Mouse (Mus musculus) embryonic facial prominence, embryonic 12.5 days (tissue): Measurements from ENCODE around the gene Bag3. TPM values are rescaled to one million over a fixed set of nuclear protein-coding genes. Genes with fewer than 3 reads are reported as not detected.
A peak's percentile ranks its signal among the peaks of the same experiment; 100 is the strongest.

Experiments
- ATAC-seq: fragments of 200-750 bp; cut with Nextera tagmentation; 2 replicates; pipeline ENCODE4 v1.8.0; 2017; ENCODE audit not compliant: insufficient number of reproducible peaks, insufficient read depth, low FRiP score, low TSS enrichment
- H3K27ac ChIP-seq: fragments of 300-500 bp; sonication (generic); 2 replicates; pipeline ENCODE4 v1.5.1; 2016; ENCODE audit warnings: mild to moderate bottlenecking
- H3K27me3 ChIP-seq: fragments of 300-500 bp; sonication (generic); 2 replicates; pipeline ENCODE4 v1.6.1; 2016; ENCODE audit warnings: mild to moderate bottlenecking, moderate library complexity
- H3K36me3 ChIP-seq: fragments of 300-500 bp; sonication (generic); 2 replicates; pipeline ENCODE4 v1.6.1; 2016; ENCODE audit warnings: mild to moderate bottlenecking
- H3K4me1 ChIP-seq: fragments of 300-500 bp; sonication (generic); 2 replicates; pipeline ENCODE4 v1.6.1; 2016
- H3K4me2 ChIP-seq: fragments of 300-500 bp; sonication (generic); replicated peaks from 2 replicates; pipeline ENCODE4 v1.6.1; 2016; ENCODE audit warnings: mild to moderate bottlenecking, moderate library complexity
- H3K4me3 ChIP-seq: fragments of 300-500 bp; sonication (generic); 2 replicates; pipeline ENCODE4 v1.5.1; 2016; ENCODE audit warnings: mild to moderate bottlenecking
- H3K9ac ChIP-seq: fragments of 300-500 bp; sonication (generic); 2 replicates; pipeline ENCODE4 v1.6.1; 2016; ENCODE audit warnings: mild to moderate bottlenecking, moderate library complexity
- H3K9me3 ChIP-seq: fragments of 300-500 bp; sonication (generic); 2 replicates; pipeline ENCODE4 v1.6.1; 2016; ENCODE audit warnings: mild to moderate bottlenecking, moderate library complexity
- WGBS: fragments of 180-500 bp; shearing (Covaris S2); methylation state at CpG from one replicate; pipeline ENCODE4 v1.1.7; 2016; 5-methylcytosine and 5-hydroxymethylcytosine counted together
- polyA plus RNA-seq: library from polyadenylated mRNA; unstranded; fragments of >200 nt; fragmentation: Nextera tagmentation; extraction: Ambion mirVana; gene quantifications from 2 replicates; pipeline ENCODE4 v1.2.1, GENCODE M21; 2016

Bag3 gene
- 9.1 TPM in 2 replicates for polyA plus RNA-seq

DNA sequence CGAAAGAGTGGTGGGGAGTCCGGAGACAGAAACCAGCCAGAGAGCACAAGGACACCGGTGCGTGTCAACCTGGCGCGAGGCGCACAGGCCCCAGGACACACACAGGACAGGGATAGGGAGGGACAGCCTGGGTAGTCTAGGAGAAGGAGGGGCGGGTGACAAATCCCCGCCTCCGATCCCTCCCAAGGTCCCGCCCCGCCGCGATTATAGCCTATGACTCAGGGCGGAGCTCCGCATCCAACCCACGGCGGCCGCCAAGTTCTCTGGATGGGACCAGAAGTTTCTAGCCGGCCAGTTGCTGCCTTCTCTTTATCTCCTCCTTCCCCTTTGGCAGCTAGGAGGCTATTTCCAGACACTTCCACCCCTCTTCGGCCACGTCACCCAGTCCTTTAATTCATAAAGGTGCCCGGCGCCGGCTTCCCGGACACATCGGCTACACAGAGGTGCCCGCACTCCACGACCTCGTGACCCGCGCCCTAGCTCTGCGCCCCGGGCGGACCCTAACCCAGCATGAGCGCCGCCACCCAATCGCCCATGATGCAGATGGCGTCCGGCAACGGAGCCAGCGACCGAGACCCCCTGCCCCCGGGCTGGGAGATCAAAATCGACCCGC lies at the start of gene Bag3:
Bag3 (plus strand) TSS at position 268 of the 613 bp plus-strand sequence.
- Histone ChIP-seq H3K36me3 (no peaks in the 10 kb centered on the region), H3K27me3 (no peaks in the 10 kb centered on the region), H3K9ac (peak within 1 kb of the TSS; percentile 70), H3K4me3 (peak within 1 kb of the TSS; percentile 66), H3K4me2 (peak within 1 kb of the TSS; percentile 85), H3K27ac (peak within 1 kb of the TSS; percentile 54), H3K4me1 (peaks cover 4% of the 10 kb centered on the region; the same call in 1 of the 2 replicates), H3K9me3 (no peaks in the 10 kb centered on the region)
- 0% methylated on average over 46 of the region's 46 CpGs for WGBS
- ATAC-seq: peak; percentile 92

DNA sequence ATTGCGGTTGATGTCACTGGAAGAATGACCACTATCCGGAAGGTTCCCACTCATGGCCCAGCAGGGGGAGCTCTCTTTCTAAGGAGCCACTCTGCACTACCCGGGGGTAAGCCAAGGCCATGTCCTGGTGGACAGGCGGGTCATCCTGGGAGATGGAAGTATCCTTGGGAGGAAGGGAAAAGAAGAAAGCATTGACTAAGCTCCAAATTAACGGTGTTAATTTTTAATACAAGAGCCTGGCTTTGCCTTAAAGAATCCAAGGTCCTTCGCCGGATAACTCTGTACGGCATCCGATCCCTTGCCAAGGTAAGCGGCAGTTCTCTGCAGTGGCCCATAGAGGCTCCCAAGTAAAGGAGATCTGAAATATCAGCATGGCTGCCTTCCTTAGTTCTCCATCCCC lies 49.1 kb upstream of the Bag3 start:
- Histone ChIP-seq H3K9me3 (no peaks in the 10 kb centered on the region), H3K9ac (no peak overlapping the region), H3K4me2 (0 out of 2 replicates have a peak overlapping the region, but pooled peaks have one; percentile 11), H3K4me3 (no peak overlapping the region), H3K27me3 (no peaks in the 10 kb centered on the region), H3K36me3 (no peaks in the 10 kb centered on the region), H3K4me1 (no peaks in the 10 kb centered on the region), H3K27ac (no peak overlapping the region)
- ATAC-seq: no peak
- WGBS: 24% methylated on average over 10 of the region's 10 CpGs

DNA sequence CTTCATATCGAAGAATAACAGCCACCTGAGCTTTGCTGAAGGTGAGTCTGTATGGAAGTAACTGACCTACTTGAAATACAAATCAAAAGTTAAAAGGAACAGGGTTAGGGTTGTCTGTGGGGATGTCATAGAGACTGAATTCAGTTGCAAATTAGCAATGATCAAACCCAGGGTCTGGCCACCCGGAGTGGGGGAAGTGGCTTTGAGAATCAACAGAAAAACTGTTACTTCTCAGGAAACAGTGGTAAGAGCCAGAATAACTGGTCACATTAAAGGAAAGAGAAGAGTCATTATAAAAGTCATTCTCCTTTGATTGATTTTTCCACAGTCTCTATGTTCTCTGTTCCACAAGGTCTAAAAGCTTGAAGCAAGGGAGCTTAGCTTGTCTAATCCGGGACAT lies 34.4 kb upstream of the Bag3 start:
- H3K4me1 ChIP-seq: no peaks in the 10 kb centered on the region
- no peak overlapping the region for H3K4me3 ChIP-seq
- H3K27me3 ChIP-seq: no peaks in the 10 kb centered on the region
- no peak overlapping the region for H3K4me2 ChIP-seq
- no peak overlapping the region for H3K27ac ChIP-seq
- no peaks in the 10 kb centered on the region for H3K36me3 ChIP-seq
- no peak overlapping the region for H3K9ac ChIP-seq
- H3K9me3 ChIP-seq: peaks cover 17% of the 10 kb centered on the region; the same call in 1 of the 2 replicates
- ATAC-seq: no peak
- 92% methylated on average over 3 of the region's 3 CpGs for WGBS

DNA sequence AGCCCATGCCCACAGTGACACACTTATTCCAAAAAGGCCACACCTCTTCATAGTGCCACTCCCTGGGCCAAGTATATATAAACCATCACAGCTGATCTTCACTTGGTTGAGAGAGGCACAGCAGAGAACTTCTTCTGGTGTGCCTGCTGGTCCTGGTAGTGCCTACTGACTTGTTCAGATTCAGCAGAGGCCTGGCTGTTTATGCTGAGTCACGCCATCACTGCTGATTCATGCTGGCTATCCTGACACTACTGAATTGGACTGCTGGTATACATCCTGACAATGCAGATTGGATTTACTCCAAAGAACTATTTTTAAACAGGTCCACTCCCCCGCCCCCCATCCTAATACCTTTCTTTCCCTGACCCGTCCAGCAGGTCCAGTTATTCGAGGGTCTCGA lies 28.9 kb upstream of the Bag3 start:
- no peaks in the 10 kb centered on the region for H3K4me1 ChIP-seq
- H3K9me3 ChIP-seq: no peaks in the 10 kb centered on the region
- no peaks in the 10 kb centered on the region for H3K27me3 ChIP-seq
- no peak overlapping the region for H3K4me2 ChIP-seq
- WGBS: 95% methylated on average over 5 of the region's 5 CpGs
- no peak overlapping the region for H3K9ac ChIP-seq
- H3K36me3 ChIP-seq: no peaks in the 10 kb centered on the region
- no peak for ATAC-seq
- H3K4me3 ChIP-seq: no peak overlapping the region
- H3K27ac ChIP-seq: no peak overlapping the region

DNA sequence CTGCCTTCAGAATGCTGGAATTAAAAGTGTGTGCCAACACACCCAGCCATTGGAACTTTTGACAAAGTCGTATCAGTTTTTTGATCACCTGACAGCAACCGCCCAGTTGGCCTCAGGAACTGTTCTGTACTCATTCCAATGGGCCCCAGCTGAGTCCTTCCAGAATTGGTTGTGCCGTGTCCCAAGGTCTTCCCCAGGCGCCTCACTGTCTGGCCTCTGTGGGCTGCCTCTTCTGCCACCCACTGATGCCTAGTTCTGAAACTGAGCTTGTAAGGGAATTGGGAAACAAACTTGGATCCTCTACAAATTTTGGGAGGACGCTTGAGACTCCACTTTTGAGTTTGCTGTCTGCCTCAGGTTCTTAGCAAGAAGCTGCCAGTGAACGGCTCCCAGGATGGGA lies 23.6 kb upstream of the Bag3 start:
- no peaks in the 10 kb centered on the region for H3K9me3 ChIP-seq
- H3K36me3 ChIP-seq: no peaks in the 10 kb centered on the region
- no peak overlapping the region for H3K4me3 ChIP-seq
- H3K4me2 ChIP-seq: no peak overlapping the region
- no peaks in the 10 kb centered on the region for H3K4me1 ChIP-seq
- H3K9ac ChIP-seq: no peak overlapping the region
- ATAC-seq: no peak
- H3K27ac ChIP-seq: no peak overlapping the region
- H3K27me3 ChIP-seq: no peaks in the 10 kb centered on the region
- WGBS: 76% methylated on average over 6 of the region's 6 CpGs

DNA sequence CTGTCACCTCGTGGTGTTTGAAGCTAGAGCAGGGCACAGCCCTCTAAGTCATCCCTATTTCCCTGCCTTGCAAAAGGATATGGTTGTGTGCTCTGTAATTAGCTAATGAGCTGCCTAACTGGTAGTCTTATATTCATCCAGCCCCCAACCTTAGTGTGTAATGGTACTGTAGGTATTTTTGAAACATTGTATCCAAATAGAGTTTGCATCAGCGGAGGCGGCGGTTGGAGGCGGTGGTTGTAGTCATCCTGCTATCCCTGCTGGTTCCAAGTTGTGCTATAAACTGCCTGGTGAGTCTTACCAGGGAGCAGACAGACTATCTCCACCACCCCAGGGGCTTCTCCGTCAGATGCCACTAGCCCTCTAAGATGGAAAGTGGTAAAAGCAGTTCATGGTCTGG lies 19.3 kb upstream of the Bag3 start:
- Histone ChIP-seq H3K9ac (no peak overlapping the region), H3K36me3 (no peaks in the 10 kb centered on the region), H3K4me3 (no peak overlapping the region), H3K4me1 (no peaks in the 10 kb centered on the region), H3K4me2 (no peak overlapping the region), H3K27ac (no peak overlapping the region), H3K27me3 (no peaks in the 10 kb centered on the region), H3K9me3 (no peaks in the 10 kb centered on the region)
- ATAC-seq: no peak
- WGBS: 85% methylated on average over 6 of the region's 6 CpGs

DNA sequence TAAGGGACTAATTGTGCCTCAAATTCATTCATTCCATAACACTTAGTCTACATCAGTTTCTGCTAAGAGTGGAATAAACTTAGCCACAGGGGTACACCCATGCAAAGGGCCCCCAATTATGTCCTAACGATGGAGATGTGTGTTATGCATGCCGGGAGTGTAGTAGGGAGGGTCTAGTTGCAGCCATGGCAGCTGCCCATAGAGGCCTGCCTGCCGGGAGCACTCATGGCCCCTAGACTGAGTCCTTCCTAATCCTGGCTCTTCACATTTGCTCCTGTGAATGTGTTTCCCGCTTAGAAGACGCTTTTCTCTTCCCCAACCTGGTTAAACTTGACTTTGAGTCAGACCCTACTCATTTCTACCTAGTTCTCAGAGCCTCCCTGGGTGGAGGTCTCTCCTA lies 11.5 kb upstream of the Bag3 start:
- no peak overlapping the region for H3K27ac ChIP-seq
- WGBS: 85% methylated on average over 5 of the region's 5 CpGs

DNA sequence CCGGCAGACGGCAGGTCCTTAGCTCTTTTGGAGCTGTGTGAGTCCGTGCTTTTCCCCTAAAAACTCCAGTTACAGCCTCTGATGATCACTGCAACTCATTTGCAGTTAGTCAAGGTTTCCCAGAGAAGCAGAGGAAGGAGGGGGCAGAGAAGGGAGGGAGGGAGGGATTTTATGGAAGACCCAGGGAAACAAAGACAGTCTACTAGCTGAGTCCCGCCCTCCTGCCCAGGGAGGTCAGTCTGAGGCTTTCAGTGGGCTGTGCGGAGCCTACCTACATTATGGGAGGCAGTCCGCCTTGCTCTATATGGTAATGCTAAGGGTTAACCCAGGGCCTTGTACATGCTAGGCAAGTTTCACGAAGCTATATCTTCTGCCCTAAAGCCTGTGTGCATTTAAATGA lies 9.9 kb upstream of the Bag3 start:
- 36% methylated on average over 7 of the region's 7 CpGs for WGBS
- no peak overlapping the region for H3K27ac ChIP-seq
- peaks cover 16% of the 10 kb centered on the region for H3K4me1 ChIP-seq
- no peak overlapping the region for H3K9ac ChIP-seq
- no peak overlapping the region for H3K4me3 ChIP-seq
- no peaks in the 10 kb centered on the region for H3K27me3 ChIP-seq
- peak overlapping the region; percentile 28 for H3K4me2 ChIP-seq
- H3K36me3 ChIP-seq: no peaks in the 10 kb centered on the region
- H3K9me3 ChIP-seq: no peaks in the 10 kb centered on the region
- ATAC-seq: no peak

More for the DNA sequence above, 11.5 kb upstream of the Bag3 start:
- Histone ChIP-seq H3K9me3 (no peaks in the 10 kb centered on the region), H3K9ac (no peak overlapping the region), H3K4me2 (no peak overlapping the region), H3K36me3 (no peaks in the 10 kb centered on the region), H3K4me3 (no peak overlapping the region), H3K4me1 (peaks cover 16% of the 10 kb centered on the region), H3K27me3 (no peaks in the 10 kb centered on the region)
- no peak for ATAC-seq

DNA sequence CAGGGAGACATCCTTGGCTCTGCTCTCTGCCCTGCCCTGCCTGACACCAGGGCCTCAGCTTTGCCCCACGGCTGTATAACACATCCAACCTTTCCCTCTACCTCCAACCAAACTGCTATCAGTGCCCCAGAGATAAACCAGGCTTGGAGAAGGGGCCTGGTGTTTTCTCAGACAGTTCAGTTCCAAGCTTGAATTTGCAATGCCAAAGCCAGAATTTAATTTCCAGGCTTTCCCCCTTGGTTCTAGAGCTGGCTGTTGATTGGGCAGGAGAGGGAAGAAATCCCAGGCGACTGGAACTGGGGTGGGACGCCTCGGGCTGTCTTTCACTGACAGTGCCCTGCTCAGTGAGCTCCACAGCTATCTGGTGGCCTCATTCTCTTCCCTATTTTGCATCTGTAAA lies 9.1 kb upstream of the Bag3 start:
- Histone ChIP-seq H3K9me3 (no peaks in the 10 kb centered on the region), H3K36me3 (no peaks in the 10 kb centered on the region), H3K4me2 (no peak overlapping the region), H3K27ac (no peak overlapping the region), H3K4me3 (no peak overlapping the region), H3K27me3 (no peaks in the 10 kb centered on the region), H3K4me1 (peaks cover 16% of the 10 kb centered on the region), H3K9ac (no peak overlapping the region)
- 46% methylated on average over 4 of the region's 4 CpGs for WGBS
- no peak for ATAC-seq

DNA sequence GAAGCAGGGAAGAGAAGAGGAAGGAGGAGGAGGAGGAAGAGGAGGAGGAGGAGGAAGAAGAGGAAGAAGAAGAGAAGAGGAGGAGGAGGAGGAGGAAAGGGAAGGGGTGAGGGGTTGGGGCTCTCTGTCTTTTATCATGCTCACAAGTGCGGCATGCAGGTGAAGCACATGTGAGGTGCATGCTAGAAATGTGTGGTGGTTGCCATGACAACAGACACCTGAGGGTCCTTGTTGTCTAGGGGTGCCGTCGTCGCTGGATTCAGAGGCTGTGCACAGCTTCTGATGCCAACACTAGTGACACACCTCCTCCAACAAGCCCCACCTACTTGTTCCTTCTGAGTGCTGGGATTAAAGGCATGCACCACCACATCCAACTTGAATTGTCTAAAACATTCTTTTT lies 7.1 kb upstream of the Bag3 start:
- H3K4me1 ChIP-seq: peaks cover 19% of the 10 kb centered on the region
- H3K9ac ChIP-seq: no peak overlapping the region
- H3K36me3 ChIP-seq: no peaks in the 10 kb centered on the region
- no peak overlapping the region for H3K4me2 ChIP-seq
- H3K27ac ChIP-seq: no peak overlapping the region
- WGBS: 64% methylated on average over 4 of the region's 4 CpGs
- no peak overlapping the region for H3K4me3 ChIP-seq
- ATAC-seq: no peak
- H3K9me3 ChIP-seq: no peaks in the 10 kb centered on the region
- H3K27me3 ChIP-seq: no peaks in the 10 kb centered on the region

DNA sequence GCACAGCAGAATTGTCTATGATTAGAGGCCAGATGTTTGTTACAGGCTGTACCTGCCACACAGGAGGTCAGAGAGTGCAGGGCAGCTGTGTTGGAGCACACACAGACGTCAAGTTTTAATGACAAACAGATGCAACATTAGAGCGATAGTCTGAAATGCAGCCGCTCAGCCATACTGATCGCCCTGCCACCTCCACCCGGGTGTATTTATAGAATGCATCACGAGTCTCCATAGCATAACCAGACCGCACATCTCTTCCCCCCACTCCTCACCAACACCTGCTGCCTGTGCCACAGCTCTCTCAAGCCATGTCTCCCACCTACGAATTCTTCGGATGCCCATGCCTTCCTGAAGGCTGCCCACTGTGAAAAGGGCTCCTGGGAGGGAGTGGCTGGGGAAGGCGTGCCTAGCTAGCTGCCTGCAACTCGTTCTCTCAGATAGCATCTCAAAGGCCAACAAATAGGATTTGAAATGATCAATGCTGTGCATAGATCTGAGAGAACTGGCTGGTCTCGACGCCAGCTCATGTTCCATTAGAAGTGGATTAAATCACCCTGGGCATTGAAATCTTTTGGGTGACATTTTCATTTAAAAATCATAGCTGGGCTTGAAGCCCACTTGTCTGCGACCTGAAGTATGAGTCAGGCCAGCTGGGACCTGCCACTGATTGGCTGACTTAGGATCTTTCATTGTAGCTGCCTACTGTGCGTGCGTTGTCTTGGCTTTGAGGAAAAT lies 3.9 kb upstream of the Bag3 start:
- H3K36me3 ChIP-seq: no peaks in the 10 kb centered on the region
- no peak for ATAC-seq
- H3K9me3 ChIP-seq: no peaks in the 10 kb centered on the region
- H3K4me3 ChIP-seq: no peak overlapping the region
- peaks cover 4% of the 10 kb centered on the region; the same call in 1 of the 2 replicates for H3K4me1 ChIP-seq
- no peak overlapping the region for H3K9ac ChIP-seq
- no peaks in the 10 kb centered on the region for H3K27me3 ChIP-seq
- 35% methylated on average over 16 of the region's 16 CpGs for WGBS
- H3K27ac ChIP-seq: no peak overlapping the region
- H3K4me2 ChIP-seq: no peak overlapping the region

DNA sequence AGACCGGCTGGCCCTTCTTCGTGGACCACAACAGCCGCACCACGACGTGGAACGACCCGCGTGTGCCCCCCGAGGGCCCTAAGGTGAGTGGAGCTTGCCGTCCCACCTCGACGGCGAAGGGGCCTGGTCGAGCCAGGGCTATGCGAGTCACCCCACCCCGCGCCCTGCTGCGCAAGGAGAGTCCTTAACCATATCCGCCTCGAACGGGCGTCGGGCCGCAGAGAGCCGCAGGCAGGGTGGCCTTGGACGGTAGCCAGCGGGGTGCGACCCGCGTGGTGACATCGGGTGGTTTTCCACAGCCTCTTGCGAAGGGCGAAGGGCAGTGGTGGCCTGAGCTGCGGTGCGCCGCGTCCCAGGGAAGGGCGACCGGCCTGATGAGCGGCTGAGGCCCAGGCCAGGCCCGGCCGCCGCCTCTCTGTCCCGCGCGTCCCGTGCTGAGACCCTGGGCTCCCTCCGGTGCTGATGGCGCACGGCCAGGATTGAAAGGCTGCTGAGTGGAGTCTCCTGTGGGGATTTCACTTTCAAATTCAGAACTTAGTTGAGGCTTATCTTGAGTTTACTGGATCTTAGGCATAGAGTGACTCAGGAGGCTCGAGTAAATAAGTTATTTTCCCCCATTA lies 656 bp downstream of the Bag3 start:
- Histone ChIP-seq H3K9me3 (no peaks in the 10 kb centered on the region), H3K4me3 (peak overlapping the region; percentile 66), H3K4me2 (peak overlapping the region; percentile 85), H3K27me3 (no peaks in the 10 kb centered on the region), H3K27ac (peak overlapping the region; percentile 54), H3K36me3 (no peaks in the 10 kb centered on the region), H3K9ac (peak overlapping the region; percentile 70), H3K4me1 (peaks cover 4% of the 10 kb centered on the region; the same call in 1 of the 2 replicates)
- peak; percentile 24; the same call in 1 of the 2 replicates for ATAC-seq
- WGBS: 2% methylated on average over 51 of the region's 51 CpGs
